Mouse (Mus musculus) inflammation-experienced regulatory T-cells, adult 16 weeks (primary cell): ENCODE measurements around the gene Bfar. TPM values are rescaled to one million over a fixed set of nuclear protein-coding genes. Genes with fewer than 3 reads are reported as not detected.

Source experiments
- polyA plus RNA-seq: library from polyadenylated mRNA; unstranded; fragments of 100-300 nt; shearing (Covaris generic); gene quantifications from one replicate; pipeline ENCODE4 v1.2.1, GENCODE M21; 2017

Bfar gene
- polyA plus RNA-seq: 68.9 TPM

DNA sequence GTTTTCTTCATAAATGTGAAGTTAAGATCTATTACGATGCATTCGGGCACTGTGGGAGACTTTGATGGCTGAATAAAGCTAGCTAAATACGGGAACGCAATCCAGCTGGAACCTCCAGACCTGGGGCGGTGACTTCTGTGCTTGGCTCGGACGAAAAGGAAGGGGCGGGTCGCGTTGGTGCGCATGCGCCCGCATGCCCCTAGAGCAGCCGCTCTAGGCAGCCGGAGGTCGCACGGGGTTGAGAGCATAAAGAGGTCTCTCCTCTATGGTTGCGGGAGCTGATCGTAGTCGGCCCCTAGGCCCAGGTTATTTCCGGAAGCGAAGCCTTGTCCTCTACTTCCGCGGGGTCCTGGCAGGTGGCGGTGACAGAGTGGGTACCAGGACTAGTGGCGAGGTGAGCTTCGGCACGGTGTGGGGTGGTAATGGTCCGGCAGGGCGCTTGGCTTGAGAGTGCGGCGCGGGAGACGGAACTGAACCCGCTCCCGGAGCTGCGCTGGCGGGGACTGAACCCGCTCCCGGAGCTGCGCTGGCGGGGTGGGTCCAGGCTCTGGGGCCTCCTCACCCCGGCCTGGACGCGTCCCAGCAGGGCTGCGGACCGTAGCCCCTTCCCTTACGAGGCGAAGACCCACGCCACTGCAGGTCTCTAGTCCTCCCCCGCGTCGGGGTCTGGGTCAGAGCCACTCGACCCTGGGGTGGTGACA, at the start of gene Bfar, which contains the start of gene 3110001I22Rik:
Bfar (plus strand) TSS at position 174 of the 701 bp plus-strand sequence.
3110001I22Rik (plus strand) TSS at position 245 of the 701 bp plus-strand sequence.

DNA sequence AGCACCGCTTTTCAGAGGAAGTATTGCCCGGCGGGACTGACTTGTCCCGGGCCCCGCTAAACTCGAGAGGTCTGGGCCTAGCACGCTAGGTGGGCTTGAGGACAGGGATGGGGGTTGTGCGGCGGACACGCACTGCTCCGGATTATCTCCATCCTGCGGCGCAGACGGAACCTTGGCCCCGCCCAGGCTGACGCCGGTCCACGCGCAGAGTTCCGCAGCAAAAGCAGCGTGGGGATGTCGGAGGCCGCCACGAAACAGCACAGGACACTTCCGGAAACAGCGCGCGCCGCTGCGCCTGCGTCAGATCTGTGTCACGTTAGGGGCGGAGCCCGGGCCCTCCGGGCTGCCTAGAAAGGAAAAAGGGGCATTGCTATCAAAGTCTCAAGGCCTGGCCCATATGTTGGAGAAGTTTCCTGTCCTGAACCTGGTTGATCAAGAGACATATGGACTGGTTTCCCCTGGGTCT, 3.7 kb upstream of the Bfar start, which contains the start of gene Parn:
Parn (minus strand) TSS at position 293 of the 466 bp plus-strand sequence.

DNA sequence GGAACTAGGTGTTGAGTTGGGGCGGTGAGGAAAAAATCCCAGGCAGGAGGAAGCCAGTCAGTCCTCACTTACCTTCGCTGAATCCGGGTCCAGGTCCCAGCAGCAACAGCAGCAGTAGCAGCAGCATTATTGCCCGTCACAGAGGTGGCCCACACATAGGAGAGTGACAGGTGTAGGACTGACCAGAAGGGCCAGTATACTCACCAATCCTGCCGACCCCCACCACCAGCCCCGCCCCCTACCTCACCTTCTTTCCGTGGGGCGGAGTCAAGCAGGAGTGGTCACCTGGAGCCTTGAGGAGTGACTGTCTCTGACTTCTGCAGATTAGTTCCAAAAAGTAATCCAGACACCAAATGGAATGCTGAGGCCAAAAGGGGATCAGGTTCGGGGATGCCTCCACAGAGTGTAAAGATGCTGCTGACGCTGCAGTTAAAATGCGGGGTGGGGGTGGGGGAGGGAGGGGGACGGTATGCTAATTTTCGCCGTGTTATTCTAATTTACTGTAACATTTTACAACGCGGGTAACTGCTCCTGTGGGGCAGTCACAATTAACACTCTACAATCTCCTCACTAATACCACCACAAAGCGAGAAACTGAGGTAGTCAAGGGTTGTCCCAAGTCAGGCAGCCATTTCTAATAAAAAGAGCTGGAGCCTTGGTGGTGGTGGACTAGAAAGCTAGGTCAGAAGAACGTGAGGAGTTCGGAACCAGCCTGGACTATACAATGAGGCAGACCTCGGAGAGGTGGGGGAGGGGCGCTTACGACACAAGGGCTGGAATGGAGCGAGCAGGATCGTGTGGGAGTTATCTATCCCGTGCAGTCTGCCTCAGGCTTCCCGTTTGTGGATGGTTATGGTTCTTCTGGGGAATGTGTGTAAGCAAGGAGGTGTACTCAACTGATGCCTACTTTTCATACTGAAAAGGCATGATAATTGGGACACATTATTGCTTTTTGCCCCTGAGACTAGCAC, 58.9 kb downstream of the Bfar start, which contains the start of gene Pla2g10:
Pla2g10 (minus strand) TSS at position 699 of the 971 bp plus-strand sequence.

Other genes with a start within 250 kb of the Bfar start
- gene Parn, start 3.7 kb upstream of the Bfar start, polyA plus RNA-seq: 65.6 TPM
- gene 3110001I22Rik, start 71 bp downstream of the Bfar start, polyA plus RNA-seq: 11.9 TPM
- gene Pla2g10, start 59.1 kb downstream of the Bfar start, polyA plus RNA-seq: 0.40 TPM
- 49.3 TPM for gene Rrn3, start 108.8 kb downstream of the Bfar start, polyA plus RNA-seq
- gene Ntan1, start 147.0 kb downstream of the Bfar start, polyA plus RNA-seq: 177 TPM
- 55.9 TPM for gene Pdxdc1, start 231.3 kb downstream of the Bfar start, polyA plus RNA-seq
- 0.43 TPM for gene Mpv17l, start 231.3 kb downstream of the Bfar start, polyA plus RNA-seq